Mouse (Mus musculus) kidney, adult 2 months (tissue): ENCODE results near the gene Deaf1. TPM values are rescaled to one million over a fixed set of nuclear protein-coding genes. Genes with fewer than 3 reads are reported as not detected.
"Not testable (repeated sequence)": the region's sequence is repeated elsewhere in the genome, so short reads cannot be mapped to it uniquely, and the experiment has no call there.

Experiments used
- DNase-seq: peaks from one replicate; pipeline ENCODE4 v3.0.0; 2021
- H3K27ac ChIP-seq: fragments of 200-500 bp; 2 replicates; pipeline ENCODE4 v1.5.1; 2012; ENCODE audit warnings: low read depth, low read length, control low read depth, inconsistent platforms; ENCODE audit not compliant: insufficient read depth
- H3K27me3 ChIP-seq: fragments of 200-500 bp; replicated peaks from 2 replicates; pipeline ENCODE4 v1.6.1; 2012; ENCODE audit warnings: mild to moderate bottlenecking, moderate library complexity, low read length, inconsistent platforms; ENCODE audit not compliant: control insufficient read depth, insufficient read depth
- H3K36me3 ChIP-seq: fragments of 200-500 bp; 2 replicates; pipeline ENCODE4 v1.6.1; 2012; ENCODE audit warnings: mild to moderate bottlenecking, moderate library complexity, low read length, inconsistent platforms; ENCODE audit not compliant: control insufficient read depth, insufficient read depth
- H3K4me1 ChIP-seq: fragments of 200-500 bp; 2 replicates; pipeline ENCODE4 v1.6.1; 2011; ENCODE audit warnings: low read length; ENCODE audit not compliant: control insufficient read depth, insufficient read depth
- H3K4me3 ChIP-seq: fragments of 200-500 bp; 2 replicates; pipeline ENCODE4 v1.5.1; 2011; ENCODE audit warnings: mild to moderate bottlenecking, low read depth, low read length, control low read depth; ENCODE audit not compliant: insufficient read depth
- CTCF ChIP-seq: fragments of 200-500 bp; conservative IDR thresholded peaks from 2 replicates; pipeline ENCODE4 v1.5.1; 2011; ENCODE audit warnings: low read depth, mild to moderate bottlenecking, control low read depth, low read length, moderate library complexity, mixed read lengths; ENCODE audit not compliant: insufficient read depth, insufficient read length
- POLR2A ChIP-seq: fragments of 200-500 bp; IDR thresholded peaks from one replicate; pipeline ENCODE4 v1.6.1; 2011; ENCODE audit warnings: low read depth, low read length, control low read depth
- WGBS: fragments of 180-500 bp; shearing (Covaris S2); methylation state at CpG from one replicate; pipeline ENCODE4 v1.1.7; 2018; 5-methylcytosine and 5-hydroxymethylcytosine counted together
- polyA plus RNA-seq: library from polyadenylated mRNA; depleted of rRNA; stranded (reverse); fragments of >200 nt; gene quantifications from 2 replicates; pipeline ENCODE4 v1.2.3, GENCODE M21; 2012; rRNA removed

Deaf1 gene
- polyA plus RNA-seq, 1 experiment, result 26.8 TPM

DNA sequence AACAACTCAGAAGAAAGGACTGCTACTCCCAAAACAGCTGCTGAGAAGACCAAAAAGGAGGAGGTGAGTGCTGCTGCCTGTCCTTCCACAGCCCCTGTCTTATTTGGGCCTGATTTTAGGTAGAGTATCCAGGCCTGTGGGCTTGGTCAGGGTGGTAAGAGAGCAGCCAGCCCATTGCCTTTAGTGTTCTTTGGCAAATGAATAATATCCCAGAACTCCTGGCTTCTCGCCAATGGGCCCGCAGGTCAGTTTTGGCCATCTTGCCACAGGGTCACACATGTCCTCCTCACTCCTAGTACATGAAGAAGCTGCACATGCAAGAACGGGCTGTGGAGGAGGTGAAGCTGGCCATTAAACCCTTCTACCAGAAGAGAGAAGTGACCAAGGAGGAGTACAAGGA is 66.0 kb downstream of the Deaf1 start:
- TF ChIP-seq POLR2A (no peak), CTCF (no peak)

DNA sequence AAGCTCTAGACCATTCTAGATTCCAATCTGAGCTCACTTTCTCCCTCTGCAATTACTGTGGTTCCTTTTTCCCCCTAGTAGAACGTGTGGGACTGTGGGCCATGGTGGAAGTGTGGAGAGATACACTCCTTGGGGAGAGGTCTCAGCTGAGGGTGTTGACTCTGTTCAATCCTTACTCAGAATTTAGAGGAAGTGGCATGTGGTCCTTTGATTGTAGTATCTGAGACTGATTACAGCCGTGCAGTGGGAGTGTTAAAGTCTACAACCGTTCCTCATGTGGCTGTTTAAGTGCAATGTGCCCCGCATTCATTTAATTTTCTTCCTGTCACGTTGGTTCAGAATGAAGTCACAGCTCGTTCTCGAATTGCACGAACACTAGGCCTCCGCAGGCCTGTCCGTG is 71.3 kb downstream of the Deaf1 start:
- Histone ChIP-seq H3K4me1 (no peaks in the 10 kb centered on the region), H3K4me3 (no peak overlapping the region), H3K36me3 (peaks cover 8% of the 10 kb centered on the region), H3K27me3 (no peaks in the 10 kb centered on the region), H3K27ac (no peak overlapping the region)
- WGBS, result 89% methylated on average over 10 of the region's 10 CpGs
- no peak for TF ChIP-seq POLR2A
- TF ChIP-seq CTCF, result no peak
- DNase-seq, result no peak

More for the DNA sequence above, 66.0 kb downstream of the Deaf1 start:
- 63% methylated on average over 3 of the region's 3 CpGs for WGBS
- peak; percentile 23 for DNase-seq
- no peak overlapping the region for H3K4me3 ChIP-seq
- H3K27me3 ChIP-seq, result no peaks in the 10 kb centered on the region
- H3K36me3 ChIP-seq, result peaks cover 9% of the 10 kb centered on the region
- no peak overlapping the region for H3K27ac ChIP-seq
- peaks cover 1% of the 10 kb centered on the region; the same call in 1 of the 2 replicates for H3K4me1 ChIP-seq

DNA sequence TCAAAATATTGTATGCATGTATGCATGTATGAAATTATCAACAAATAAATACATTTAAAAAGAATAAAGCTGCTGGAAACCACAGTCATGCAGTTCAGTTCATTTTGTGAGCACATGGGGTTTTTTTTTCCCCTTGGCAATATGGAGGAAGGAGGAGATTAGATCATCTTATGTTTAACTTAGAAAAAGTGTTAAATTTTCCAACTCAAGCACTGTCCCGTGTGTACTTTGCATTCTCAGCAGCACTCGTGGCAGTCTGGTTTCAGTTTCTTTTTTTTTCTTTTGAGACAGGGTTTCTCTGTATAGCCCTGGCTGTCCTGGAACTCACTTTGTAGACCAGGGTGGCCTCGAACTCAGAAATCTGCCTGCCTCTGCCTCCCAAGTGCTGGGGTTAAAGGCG is 77.0 kb downstream of the Deaf1 start:
- 77% methylated on average over 4 of the region's 4 CpGs for WGBS
- H3K27ac ChIP-seq, H3K4me1 ChIP-seq, DNase-seq, H3K27me3 ChIP-seq, H3K4me3 ChIP-seq, H3K36me3 ChIP-seq: not testable (repeated sequence)

Other genes starting within 250 kb of the Deaf1 start
- 17.0 and 19.8 TPM in 2 replicates for gene Pkp3, start 249.5 kb downstream of the Deaf1 start, polyA plus RNA-seq
- 102 and 110 TPM in 2 replicates for gene Sigirr, start 227.1 kb downstream of the Deaf1 start, polyA plus RNA-seq
- gene Ano9, start 209.9 kb downstream of the Deaf1 start, polyA plus RNA-seq, result 5.4 and 7.3 TPM in 2 replicates
- 65.1 and 71.5 TPM in 2 replicates for gene Ptdss2, start 205.3 kb downstream of the Deaf1 start, polyA plus RNA-seq
- 159 and 190 TPM in 2 replicates for gene Rnh1, start 154.8 kb downstream of the Deaf1 start, polyA plus RNA-seq
- 93.5 and 96.0 TPM in 2 replicates for gene Hras, start 133.7 kb downstream of the Deaf1 start, polyA plus RNA-seq
- gene Lrrc56, start 133.5 kb downstream of the Deaf1 start, polyA plus RNA-seq, result 9.6 and 13.5 TPM in 2 replicates
- 5.7 and 6.0 TPM in 2 replicates for gene Lmntd2, start 113.6 kb downstream of the Deaf1 start, polyA plus RNA-seq
- gene Rassf7, start 111.8 kb downstream of the Deaf1 start, polyA plus RNA-seq, result 59.1 and 72.2 TPM in 2 replicates
- 15.8 and 19.1 TPM in 2 replicates for gene Phrf1, start 98.9 kb downstream of the Deaf1 start, polyA plus RNA-seq
- 51.6 and 57.5 TPM in 2 replicates for gene Irf7, start 61.2 kb downstream of the Deaf1 start, polyA plus RNA-seq
- 129 and 145 TPM in 2 replicates for gene Cdhr5, start 50.9 kb downstream of the Deaf1 start, polyA plus RNA-seq
- gene Sct, start 48.6 kb downstream of the Deaf1 start, polyA plus RNA-seq, result 2.0 and 2.7 TPM in 2 replicates
- gene Drd4, start 35.7 kb downstream of the Deaf1 start, polyA plus RNA-seq, result 0.03 TPM in 1 of 2 replicates, not detected in the other
- 53.7 and 61.4 TPM in 2 replicates for gene Tmem80, start within 50 bp of the Deaf1 start, polyA plus RNA-seq
- gene Eps8l2, start 11.2 kb upstream of the Deaf1 start, polyA plus RNA-seq, result 245 and 297 TPM in 2 replicates
- gene Taldo1, start 64.5 kb upstream of the Deaf1 start, polyA plus RNA-seq, result 321 and 366 TPM in 2 replicates
- 51.7 and 58.4 TPM in 2 replicates for gene Gatd1, start 86.4 kb upstream of the Deaf1 start, polyA plus RNA-seq
- 0.98 and 1.3 TPM in 2 replicates for gene Cend1, start 101.8 kb upstream of the Deaf1 start, polyA plus RNA-seq
- 45.5 and 51.0 TPM in 2 replicates for gene Slc25a22, start 110.2 kb upstream of the Deaf1 start, polyA plus RNA-seq
- gene Pidd1, start 116.3 kb upstream of the Deaf1 start, polyA plus RNA-seq, result 4.5 and 5.2 TPM in 2 replicates
- 423 and 734 TPM in 2 replicates for gene Rplp2, start 119.7 kb upstream of the Deaf1 start, polyA plus RNA-seq
- 350 and 353 TPM in 2 replicates for gene Pnpla2, start 127.5 kb upstream of the Deaf1 start, polyA plus RNA-seq
- 15.3 and 22.2 TPM in 2 replicates for gene Cracr2b, start 133.4 kb upstream of the Deaf1 start, polyA plus RNA-seq
- gene Cd151, start 139.7 kb upstream of the Deaf1 start, polyA plus RNA-seq, result 274 and 343 TPM in 2 replicates
- gene Polr2l, start 147.4 kb upstream of the Deaf1 start, polyA plus RNA-seq, result 67.3 and 70.9 TPM in 2 replicates
- 143 and 162 TPM in 2 replicates for gene Tspan4, start 147.6 kb upstream of the Deaf1 start, polyA plus RNA-seq
- 34.4 and 35.6 TPM in 2 replicates for gene Chid1, start 212.2 kb upstream of the Deaf1 start, polyA plus RNA-seq
- gene Ap2a2, start 234.5 kb upstream of the Deaf1 start, polyA plus RNA-seq, result 94.8 and 95.4 TPM in 2 replicates